Mouse (Mus musculus) left cerebral cortex, postnatal 25 days (tissue): Measurements from ENCODE around the gene Gm49336. TPM values are rescaled to one million over a fixed set of nuclear protein-coding genes. Genes with fewer than 3 reads are reported as not detected.

ENCODE experiments used
- DNase-seq, 2 experiments: peaks; one replicate each; pipeline ENCODE4 v3.0.0; 2022; ENCODE audit warnings: low spot score in 2 of 2, mixed read lengths in 1 of 2
- intact Hi-C: fragments of 180-260 bp; cut with DNase I; formaldehyde crosslinking; loops from one replicate; pipeline ENCODE4 v1.15.1; 2025
- total RNA-seq, 2 experiments: library from RNA; stranded (reverse); gene quantifications; 2 replicates each; pipeline ENCODE4 v1.2.3; 2021

Gene Gm49336
- total RNA-seq = 10 to 100 TPM; 80.0 to 80.2 TPM

GRCm38 (mm10) chr14:60251281-60252003 is at the start of gene Gm49336, which contains the start of gene Nupl1:
Gene Gm49336 (minus strand): TSS chr14:60251507.
Gene Nupl1 (minus strand): TSS chr14:60251431.
- DNase-seq = peak; percentile 99
- intact Hi-C loops = loop anchor here (1.0 to 5.0 kb wide), 4 partner anchors 14 to 446 kb away; partner anchors contain the start of gene Mtmr6

- no peak for DNase-seq
- intact Hi-C loops = loop anchor here (2.0 kb wide), 1 partner anchor 78 kb away; no protein-coding TSS in a partner anchor
These were observed 49.7 kb upstream of the Gm49336 start for GRCm38 (mm10) chr14:60301024-60301423.

- DNase-seq = peak in 1 of 2 experiments; percentile 39
- intact Hi-C loops = loop anchor here (2.0 kb wide), 1 partner anchor 78 kb away; no protein-coding TSS in a partner anchor
These were observed 49.1 kb upstream of the Gm49336 start for GRCm38 (mm10) chr14:60300224-60300991.

DNA sequence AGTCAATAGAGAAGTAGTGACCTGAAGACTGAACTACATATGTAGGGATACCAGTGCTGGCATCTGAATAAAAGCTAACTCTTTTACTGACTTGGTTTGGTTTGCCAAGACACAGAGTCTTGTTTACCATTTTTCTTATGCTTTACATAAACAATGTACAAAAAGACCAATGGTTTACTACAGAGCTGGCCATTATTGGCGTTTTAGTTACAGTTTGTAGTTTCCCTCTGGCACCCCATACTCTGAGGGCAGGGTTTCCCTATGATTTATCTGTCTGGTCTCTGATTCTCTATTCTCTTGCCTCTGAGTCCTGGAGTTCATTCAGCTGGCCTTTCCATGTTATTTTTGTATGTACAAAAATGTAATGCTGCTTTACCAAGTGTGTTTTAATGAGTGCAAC is 44.2 kb upstream of the Gm49336 start:
- intact Hi-C loops = no loop called here

DNA sequence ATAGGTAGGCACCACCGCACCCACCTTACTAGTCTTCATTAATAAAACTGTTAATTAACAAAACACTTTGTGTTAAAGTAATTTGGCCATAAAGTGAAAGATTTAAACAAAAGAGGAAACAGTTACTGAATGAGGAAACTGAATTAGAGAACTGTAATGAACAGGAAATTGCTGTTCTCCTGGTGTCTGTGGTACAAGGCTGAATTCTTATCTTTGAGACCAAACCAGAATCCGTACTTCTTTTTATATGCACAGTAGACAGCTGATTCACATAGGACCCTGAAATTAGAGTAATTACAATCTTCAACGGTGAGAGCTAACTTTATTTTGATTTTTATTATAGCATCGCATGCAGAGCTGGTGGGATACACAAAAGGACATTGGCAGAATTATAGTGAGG is 39.1 kb upstream of the Gm49336 start:
- intact Hi-C loops = no loop called here
- no peak for DNase-seq

More for the DNA sequence above, 44.2 kb upstream of the Gm49336 start:
- no peak for DNase-seq

DNA sequence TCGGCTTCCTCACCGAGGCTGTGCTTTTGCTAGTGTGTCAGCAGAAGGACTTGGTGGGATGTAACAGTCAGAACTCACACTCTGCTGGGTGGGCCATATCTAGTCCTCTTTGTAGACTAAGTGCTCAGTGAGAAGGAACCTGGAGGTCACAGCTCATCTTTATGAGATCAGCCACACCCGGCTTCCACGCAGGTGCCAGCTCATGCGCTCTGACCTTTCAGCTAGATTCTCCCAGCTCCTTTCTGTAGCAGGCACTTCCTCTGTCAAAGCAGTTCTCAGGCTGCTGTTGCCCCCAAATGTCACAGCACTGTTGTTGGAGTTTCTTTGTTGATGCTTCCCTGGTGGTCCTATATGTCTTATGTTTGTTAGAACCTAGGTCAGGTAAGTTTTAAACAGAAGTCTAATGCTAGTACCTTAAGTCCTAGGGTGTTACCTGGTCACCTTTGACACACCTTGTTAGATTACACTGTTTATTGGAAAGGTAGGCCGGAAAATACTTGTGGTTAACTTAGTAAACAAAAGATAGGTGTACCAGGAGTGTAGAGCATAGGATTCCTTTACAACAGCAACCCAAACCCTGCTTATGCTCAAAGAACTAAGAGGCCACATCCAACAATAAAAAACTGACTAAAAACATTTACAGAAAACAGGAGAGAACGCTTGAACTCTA is 35.0 kb upstream of the Gm49336 start:
- no peak for DNase-seq

DNA sequence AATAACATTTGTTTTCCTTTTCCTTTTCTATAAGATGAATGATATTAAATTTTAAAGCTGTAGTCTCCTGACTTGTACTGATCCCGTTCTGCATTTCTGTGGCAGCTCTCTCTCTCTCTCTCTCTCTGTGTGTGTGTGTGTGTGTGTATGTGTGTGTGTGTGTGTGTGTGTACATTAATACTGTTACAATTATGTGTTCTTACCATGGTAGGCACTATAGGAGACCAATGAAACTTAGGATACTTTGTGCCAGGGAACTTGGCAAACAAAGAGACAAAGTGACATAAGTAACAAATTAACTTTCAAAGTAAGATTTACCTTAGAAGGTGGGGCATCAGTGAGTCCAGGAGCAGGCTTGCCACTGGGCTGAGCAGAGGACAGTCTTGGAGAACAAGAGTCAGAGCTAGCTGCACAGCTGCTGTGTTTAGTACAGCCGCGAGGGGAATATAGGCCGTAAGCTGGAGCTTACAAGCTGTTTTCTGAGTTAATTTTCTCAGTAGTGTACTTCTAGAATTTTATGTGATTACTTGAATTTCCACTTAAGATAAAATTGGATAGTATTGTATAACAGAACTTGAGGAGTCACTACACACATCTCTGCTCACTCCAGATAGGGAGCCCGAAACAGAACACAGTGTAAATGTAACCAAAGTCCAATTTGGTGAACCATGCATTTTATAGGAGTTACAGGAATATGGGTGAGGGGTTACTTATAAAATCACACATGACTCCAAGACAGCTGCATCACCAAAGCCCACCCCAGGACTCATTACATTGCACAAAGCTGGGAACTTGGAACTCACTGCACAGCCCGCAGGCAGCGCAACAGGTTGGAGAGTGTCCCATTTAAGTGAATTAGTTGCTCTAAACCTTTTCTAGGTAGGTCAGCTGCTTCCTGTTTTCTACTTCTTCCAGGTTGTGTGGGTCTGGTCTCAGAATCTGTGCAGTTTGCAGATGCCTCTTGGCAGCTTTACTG is 24.3 kb upstream of the Gm49336 start:
- DNase-seq = no peak
- intact Hi-C loops = no loop called here

More for the DNA sequence above, 35.0 kb upstream of the Gm49336 start:
- intact Hi-C loops = no loop called here

- intact Hi-C loops = no loop called here
- DNase-seq = no peak
These were observed 22.0 kb upstream of the Gm49336 start for GRCm38 (mm10) chr14:60273346-60273745.

DNA sequence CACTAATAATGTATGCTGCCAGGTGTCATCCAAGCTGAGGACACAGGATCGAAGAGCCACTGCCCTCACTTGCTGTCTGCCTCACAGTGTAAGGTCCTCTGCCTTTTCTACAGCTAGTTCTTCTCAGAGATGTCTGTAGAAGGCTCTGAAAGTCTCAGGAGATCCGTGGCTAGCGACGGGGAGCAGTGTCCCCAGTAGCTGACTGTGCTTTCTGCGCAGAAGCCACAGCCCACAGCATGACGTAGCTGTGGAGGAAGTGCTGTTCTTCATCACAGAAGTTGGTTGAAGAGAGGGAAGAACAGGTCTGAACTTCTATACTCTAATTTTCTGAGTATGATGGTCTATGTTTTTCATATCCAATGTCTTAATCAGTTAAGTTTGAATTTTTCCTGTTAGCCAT is 18.0 kb upstream of the Gm49336 start:
- intact Hi-C loops = loop anchor here (5.0 kb wide), 1 partner anchor 108 kb away; no protein-coding TSS in a partner anchor
- DNase-seq = no peak

GRCm38 (mm10) chr14:60264990-60265876 is 13.9 kb upstream of the Gm49336 start, which contains the start of gene Mtmr6:
Gene Mtmr6 (plus strand): TSS chr14:60265228.
- peak; percentile 95 to 98 for DNase-seq
- intact Hi-C loops = loop anchor here (1.0 to 5.0 kb wide), 3 partner anchors 14 to 170 kb away; partner anchors contain the start of genes Gm49336 and Nupl1

DNA sequence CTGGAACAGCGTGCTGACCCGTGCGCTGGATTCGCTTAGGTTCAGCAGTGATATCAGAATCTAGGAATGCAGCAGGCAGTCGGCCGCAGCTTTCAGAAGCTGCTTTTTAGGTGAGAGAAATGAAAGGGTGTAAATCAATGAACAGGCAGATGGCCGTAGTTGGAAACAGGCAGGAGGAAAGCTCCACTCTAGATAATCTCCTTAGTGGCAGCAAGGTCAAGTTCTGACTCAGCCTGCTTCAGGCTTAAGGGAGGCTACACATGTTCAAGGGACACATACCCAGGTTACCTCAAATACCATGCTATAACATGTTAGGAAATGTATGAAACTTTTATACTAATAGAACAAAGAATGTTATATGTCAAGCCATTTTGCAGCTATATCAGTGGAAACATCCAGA is 11.0 kb upstream of the Gm49336 start:
- DNase-seq = no peak
- intact Hi-C loops = no loop called here

GRCm38 (mm10) chr14:60257851-60258250 is 6.5 kb upstream of the Gm49336 start:
- DNase-seq = no peak
- intact Hi-C loops = no loop called here

DNA sequence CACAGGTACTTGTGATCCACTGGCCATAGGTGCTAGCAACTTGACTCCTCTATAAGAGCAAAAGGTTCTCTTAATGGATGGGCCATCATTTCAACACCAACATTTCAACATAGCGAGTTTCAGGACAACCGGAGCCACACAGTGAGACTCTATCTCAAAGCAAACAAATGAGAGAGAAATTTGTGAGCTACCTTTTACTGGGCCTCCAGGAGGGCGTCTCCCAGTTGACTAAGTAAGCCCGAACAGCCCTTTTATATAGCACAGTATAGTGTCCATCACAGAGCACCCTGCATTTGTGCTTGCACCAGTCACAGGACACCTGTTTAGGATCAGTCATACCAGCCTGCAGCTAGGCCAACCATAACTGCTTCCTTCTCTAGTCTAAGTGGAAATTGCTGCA is 5.8 kb upstream of the Gm49336 start:
- no peak for DNase-seq
- intact Hi-C loops = no loop called here

- DNase-seq = no peak
- intact Hi-C loops = no loop called here
These were observed 5.0 kb upstream of the Gm49336 start for GRCm38 (mm10) chr14:60256356-60256755.

DNA sequence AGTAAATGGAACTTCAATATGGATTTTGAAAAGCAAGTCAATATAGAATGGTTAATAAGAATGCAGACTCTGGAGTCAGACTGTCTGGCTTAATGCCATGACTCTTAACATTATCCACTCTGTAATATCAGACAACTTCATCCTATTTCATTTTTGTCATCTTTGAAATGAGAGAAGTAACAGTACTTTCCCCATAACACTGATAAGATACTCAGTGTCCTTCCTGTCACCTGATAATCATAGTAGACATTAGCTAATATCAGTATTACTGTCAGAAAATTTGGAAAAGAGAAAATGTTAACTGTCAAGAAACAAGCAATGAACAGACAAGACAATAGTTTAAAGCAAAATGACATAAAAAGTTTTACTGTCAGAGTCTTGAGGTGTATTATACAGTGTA is 3.5 kb upstream of the Gm49336 start:
- intact Hi-C loops = loop anchor here (5.0 kb wide), 2 partner anchors 128 to 443 kb away; no protein-coding TSS in a partner anchor
- no peak for DNase-seq

GRCm38 (mm10) chr14:60253466-60253865 is 2.2 kb upstream of the Gm49336 start:
- no peak for DNase-seq
- intact Hi-C loops = loop anchor here (5.0 kb wide), 2 partner anchors 129 to 444 kb away; no protein-coding TSS in a partner anchor
